Mouse (Mus musculus): ENCODE data around the gene Pnck. TPM values are rescaled to one million over a fixed set of nuclear protein-coding genes. Genes with fewer than 3 reads are reported as not detected.

The Pnck gene
- total and polyA plus RNA-seq, 3 experiments, result 6.5 to 15.8 (median 8.0) TPM

DNA sequence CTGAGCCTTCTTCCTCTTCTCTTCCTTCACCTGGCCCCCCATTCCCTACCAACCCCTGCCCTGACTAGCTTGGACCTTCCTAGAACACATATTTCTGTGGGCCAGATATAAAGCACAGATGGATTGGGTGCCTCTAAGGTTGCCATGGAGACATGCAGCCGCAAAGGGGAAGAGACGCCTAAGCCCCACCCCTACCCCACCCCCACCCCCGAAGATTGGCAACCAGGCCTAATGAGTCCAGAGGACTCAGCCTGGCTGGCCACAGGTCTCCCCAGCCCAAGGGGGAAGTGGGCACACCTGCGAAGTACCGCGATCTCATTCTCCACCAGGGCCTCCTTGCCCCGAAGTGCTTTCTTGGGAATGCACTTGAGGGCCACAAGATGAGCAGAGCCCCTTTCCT is 1.5 kb downstream of the Pnck start:
- no peak overlapping the region for H3K9ac ChIP-seq (ENCODE audit: low read depth, low read length)
- no peak overlapping the region for H3K27ac ChIP-seq
- no peak for TF ChIP-seq EP300 (IDR thresholded peaks at IDR 0.05; ENCODE audit: insufficient read depth, low read depth, low read length)
- TF ChIP-seq CTCF (IDR thresholded peaks at IDR 0.05), result no peak
- no peak for TF ChIP-seq POLR2A (IDR thresholded peaks at IDR 0.05; ENCODE audit: insufficient read depth, low read depth, low read length)
- intact Hi-C loops (cut with DNase I), result no loop called here
- WGBS, result 53% methylated on average over 7 of the region's 7 CpGs
- H3K79me2 ChIP-seq (replicated peaks; ENCODE audit: control insufficient read depth, insufficient read depth, low read length), result no peaks in the 10 kb centered on the region
- H3K36me3 ChIP-seq (ENCODE audit: control insufficient read depth, insufficient read depth, low read length), result no peaks in the 10 kb centered on the region
- no peak overlapping the region for H3K4me3 ChIP-seq
- H3K27me3 ChIP-seq (ENCODE audit: control insufficient read depth, insufficient read depth, low read length), result no peaks in the 10 kb centered on the region
- no peak for DNase-seq
- no peaks in the 10 kb centered on the region for H3K4me1 ChIP-seq (ENCODE audit: control insufficient read depth, insufficient read depth, low read length)

DNA sequence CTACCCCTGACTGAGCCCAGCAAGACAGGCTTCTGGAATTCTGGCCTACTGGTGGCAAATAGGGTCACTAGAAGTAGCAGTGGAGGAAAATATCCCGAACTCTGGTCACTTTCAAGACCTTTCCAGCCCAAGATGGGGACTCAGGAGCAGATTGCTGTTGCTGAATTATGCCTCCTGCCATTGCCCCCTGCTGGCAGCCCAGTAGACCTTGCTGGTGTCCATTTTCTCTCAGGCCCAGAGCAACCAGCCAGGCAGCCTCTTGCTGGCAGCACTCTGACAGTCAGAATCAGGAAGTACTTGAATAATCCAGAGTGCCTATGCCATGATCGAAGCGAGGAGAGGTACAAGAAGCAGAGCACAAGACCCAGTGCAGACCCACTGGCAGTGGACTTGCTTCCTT is 4.4 kb downstream of the Pnck start:
- TF ChIP-seq POLR2A (IDR thresholded peaks at IDR 0.05; ENCODE audit: insufficient read depth, low read depth, low read length) (no peak), EP300 (IDR thresholded peaks at IDR 0.05; ENCODE audit: insufficient read depth, low read depth, low read length) (no peak), CTCF (IDR thresholded peaks at IDR 0.05) (peak; percentile 59)
- Histone ChIP-seq H3K79me2 (replicated peaks; ENCODE audit: control insufficient read depth, insufficient read depth, low read length) (no peaks in the 10 kb centered on the region), H3K27me3 (ENCODE audit: control insufficient read depth, insufficient read depth, low read length) (no peaks in the 10 kb centered on the region), H3K27ac (no peak overlapping the region), H3K36me3 (ENCODE audit: control insufficient read depth, insufficient read depth, low read length) (no peaks in the 10 kb centered on the region), H3K4me3 (no peak overlapping the region), H3K9ac (ENCODE audit: low read depth, low read length) (no peak overlapping the region), H3K4me1 (ENCODE audit: control insufficient read depth, insufficient read depth, low read length) (no peaks in the 10 kb centered on the region)
- intact Hi-C loops (cut with DNase I), result loop anchor here (2.0 kb wide), 1 partner anchor 113 kb away; no protein-coding TSS in a partner anchor
- DNase-seq, result no peak
- 59% methylated on average over 3 of the region's 3 CpGs for WGBS

DNA sequence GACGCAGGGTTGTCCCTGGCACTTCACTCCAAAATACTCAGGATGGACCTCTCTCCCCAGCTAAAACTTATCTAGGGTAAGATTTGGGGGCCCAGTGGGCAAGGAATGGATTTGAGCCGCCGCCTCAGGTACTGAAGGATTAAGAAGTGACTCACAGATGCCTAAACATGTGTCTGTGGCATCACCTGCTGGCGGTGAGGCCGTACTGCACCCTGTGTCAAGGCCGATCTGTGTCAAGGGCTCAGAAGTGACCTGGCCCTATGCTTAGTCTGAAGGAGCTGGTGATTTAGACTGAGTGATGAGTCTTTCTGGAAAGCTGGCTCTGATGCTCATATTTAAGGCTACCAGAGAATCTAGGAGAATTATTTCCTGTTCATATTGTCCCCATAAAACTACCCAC is 5.7 kb downstream of the Pnck start:
- H3K4me1 ChIP-seq (ENCODE audit: control insufficient read depth, insufficient read depth, low read length), result no peaks in the 10 kb centered on the region
- no peak overlapping the region for H3K27ac ChIP-seq
- H3K36me3 ChIP-seq (ENCODE audit: control insufficient read depth, insufficient read depth, low read length), result no peaks in the 10 kb centered on the region
- peak; percentile 47 to 66 for DNase-seq
- no peak overlapping the region for H3K4me3 ChIP-seq
- H3K27me3 ChIP-seq (ENCODE audit: control insufficient read depth, insufficient read depth, low read length), result no peaks in the 10 kb centered on the region
- no peaks in the 10 kb centered on the region for H3K79me2 ChIP-seq (replicated peaks; ENCODE audit: control insufficient read depth, insufficient read depth, low read length)
- H3K9ac ChIP-seq (ENCODE audit: low read depth, low read length), result no peak overlapping the region
- WGBS, result 18% methylated on average over 6 of the region's 6 CpGs
- intact Hi-C loops (cut with DNase I), result loop anchor here (1.0 to 5.0 kb wide), 4 partner anchors 62 to 202 kb away; no protein-coding TSS in a partner anchor
- peak; percentile 83 for TF ChIP-seq EP300 (IDR thresholded peaks at IDR 0.05; ENCODE audit: insufficient read depth, low read depth, low read length)
- peak; percentile 91 for TF ChIP-seq CTCF (IDR thresholded peaks at IDR 0.05)
- TF ChIP-seq POLR2A (IDR thresholded peaks at IDR 0.05; ENCODE audit: insufficient read depth, low read depth, low read length), result no peak

DNA sequence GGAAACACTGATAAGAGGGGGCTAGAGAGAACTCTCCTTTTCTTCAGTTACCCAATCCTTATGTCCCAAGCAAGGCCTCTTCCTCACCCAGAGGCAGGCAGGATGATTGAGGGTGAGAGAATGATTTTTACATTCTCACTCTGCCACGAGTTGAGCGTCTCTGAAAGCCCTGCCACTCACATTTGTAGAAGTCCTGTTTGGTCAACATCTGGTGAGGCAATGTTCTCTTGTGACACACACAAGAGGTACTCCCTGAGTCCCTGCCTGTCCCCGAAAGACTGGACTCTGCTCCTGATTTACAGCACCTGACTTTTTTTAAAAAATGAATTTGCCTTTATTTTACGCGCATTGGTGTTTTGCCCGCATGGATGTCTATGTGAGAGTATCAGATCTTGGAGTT is 6.5 kb downstream of the Pnck start:
- WGBS, result 78% methylated on average over 6 of the region's 6 CpGs
- no peaks in the 10 kb centered on the region for H3K4me1 ChIP-seq (ENCODE audit: control insufficient read depth, insufficient read depth, low read length)
- no peaks in the 10 kb centered on the region for H3K79me2 ChIP-seq (replicated peaks; ENCODE audit: control insufficient read depth, insufficient read depth, low read length)
- DNase-seq, result no peak
- H3K9ac ChIP-seq (ENCODE audit: low read depth, low read length), result no peak overlapping the region
- intact Hi-C loops (cut with DNase I), result loop anchor here (5.0 kb wide), 2 partner anchors 61 to 201 kb away; no protein-coding TSS in a partner anchor
- no peak overlapping the region for H3K4me3 ChIP-seq
- no peak overlapping the region for H3K27ac ChIP-seq
- no peak for TF ChIP-seq POLR2A (IDR thresholded peaks at IDR 0.05; ENCODE audit: insufficient read depth, low read depth, low read length)
- no peak for TF ChIP-seq CTCF (IDR thresholded peaks at IDR 0.05)
- no peak for TF ChIP-seq EP300 (IDR thresholded peaks at IDR 0.05; ENCODE audit: insufficient read depth, low read depth, low read length)
- H3K36me3 ChIP-seq (ENCODE audit: control insufficient read depth, insufficient read depth, low read length), result no peaks in the 10 kb centered on the region
- no peaks in the 10 kb centered on the region for H3K27me3 ChIP-seq (ENCODE audit: control insufficient read depth, insufficient read depth, low read length)

DNA sequence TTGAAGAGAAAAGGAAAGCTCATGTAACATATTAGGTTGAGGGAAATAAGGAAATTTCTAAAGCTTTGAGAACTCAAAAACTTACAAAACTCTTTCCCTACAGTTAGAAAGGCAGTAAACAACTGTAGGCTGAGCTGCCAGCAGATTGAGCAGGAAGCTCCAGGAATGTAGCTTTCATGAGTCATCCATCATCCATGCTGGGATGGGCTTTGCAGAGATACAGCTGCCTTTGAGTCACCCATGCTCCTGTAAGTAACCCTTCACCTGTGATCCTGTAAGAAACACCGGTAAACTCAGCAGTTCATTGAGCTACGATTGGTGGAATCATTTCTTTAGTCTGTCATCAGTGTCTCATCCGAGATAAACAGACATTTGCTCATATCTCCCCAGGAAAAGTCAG is 9.0 kb downstream of the Pnck start:
- Histone ChIP-seq H3K4me1 (ENCODE audit: control insufficient read depth, insufficient read depth, low read length) (no peaks in the 10 kb centered on the region), H3K4me3 (no peak overlapping the region), H3K9ac (ENCODE audit: low read depth, low read length) (no peak overlapping the region), H3K27ac (no peak overlapping the region), H3K36me3 (ENCODE audit: control insufficient read depth, insufficient read depth, low read length) (no peaks in the 10 kb centered on the region), H3K79me2 (replicated peaks; ENCODE audit: control insufficient read depth, insufficient read depth, low read length) (no peaks in the 10 kb centered on the region), H3K27me3 (ENCODE audit: control insufficient read depth, insufficient read depth, low read length) (no peaks in the 10 kb centered on the region)
- 43% methylated on average over 3 of the region's 3 CpGs for WGBS
- intact Hi-C loops (cut with DNase I), result loop anchor here (5.0 kb wide), 2 partner anchors 59 to 199 kb away; no protein-coding TSS in a partner anchor
- TF ChIP-seq CTCF (IDR thresholded peaks at IDR 0.05), result no peak
- no peak for TF ChIP-seq POLR2A (IDR thresholded peaks at IDR 0.05; ENCODE audit: insufficient read depth, low read depth, low read length)
- TF ChIP-seq EP300 (IDR thresholded peaks at IDR 0.05; ENCODE audit: insufficient read depth, low read depth, low read length), result no peak
- no peak for DNase-seq

DNA sequence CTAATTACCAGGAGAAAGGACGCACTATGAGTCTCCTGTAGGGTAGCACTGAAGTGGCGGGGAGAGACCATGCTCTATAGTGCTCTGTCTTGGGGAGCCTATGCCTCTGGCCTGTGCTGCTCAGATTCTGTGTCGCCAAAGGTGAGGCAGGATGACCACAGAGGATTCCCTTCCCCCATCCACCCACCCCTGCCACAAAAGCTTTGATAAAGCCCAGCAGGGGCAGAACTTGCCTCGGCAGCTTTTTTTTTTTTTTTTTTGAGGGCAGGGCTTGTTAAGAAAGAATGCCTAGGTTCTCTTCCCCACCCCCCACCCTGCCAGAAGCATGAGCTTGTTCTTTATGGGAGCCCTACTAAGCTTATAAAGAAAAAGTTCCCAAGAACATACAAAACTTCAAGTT is 14.8 kb downstream of the Pnck start:
- TF ChIP-seq EP300 (IDR thresholded peaks at IDR 0.05; ENCODE audit: insufficient read depth, low read depth, low read length), result no peak
- no peak for TF ChIP-seq POLR2A (IDR thresholded peaks at IDR 0.05; ENCODE audit: insufficient read depth, low read depth, low read length)
- TF ChIP-seq CTCF (IDR thresholded peaks at IDR 0.05), result no peak
- intact Hi-C loops (cut with DNase I), result no loop called here
- Histone ChIP-seq H3K9ac (ENCODE audit: low read depth, low read length) (no peak overlapping the region), H3K4me3 (no peak overlapping the region), H3K79me2 (replicated peaks; ENCODE audit: control insufficient read depth, insufficient read depth, low read length) (no peaks in the 10 kb centered on the region), H3K4me1 (ENCODE audit: control insufficient read depth, insufficient read depth, low read length) (no peaks in the 10 kb centered on the region), H3K27ac (no peak overlapping the region), H3K27me3 (ENCODE audit: control insufficient read depth, insufficient read depth, low read length) (peaks cover 3% of the 10 kb centered on the region; the same call in 1 of the 2 replicates), H3K36me3 (ENCODE audit: control insufficient read depth, insufficient read depth, low read length) (no peaks in the 10 kb centered on the region)
- DNase-seq, result no peak
- 47% methylated on average over 4 of the region's 4 CpGs for WGBS

Measured in heart, adult 2 months (tissue).